Mouse (Mus musculus) limb, embryonic 10.5 days (tissue): ENCODE results near the gene Rtl8c. TPM values are rescaled to one million over a fixed set of nuclear protein-coding genes. Genes with fewer than 3 reads are reported as not detected.
"Not testable (repeated sequence)": the region's sequence is repeated elsewhere in the genome, so short reads cannot be mapped to it uniquely, and the experiment has no call there.

Experiments
- DNase-seq: peaks from one replicate; pipeline ENCODE4 v3.0.0-alpha.2; 2017; ENCODE audit warnings: low spot score
- H3K27ac ChIP-seq: fragments of 300-500 bp; sonication (generic); 2 replicates; pipeline ENCODE4 v1.5.1; 2016; ENCODE audit warnings: mild to moderate bottlenecking
- H3K27me3 ChIP-seq: fragments of 300-500 bp; sonication (generic); 2 replicates; pipeline ENCODE4 v1.6.1; 2016; ENCODE audit warnings: low read depth, mild to moderate bottlenecking; ENCODE audit not compliant: poor library complexity, severe bottlenecking
- H3K36me3 ChIP-seq: fragments of 300-500 bp; sonication (generic); 2 replicates; pipeline ENCODE4 v1.6.1; 2016; ENCODE audit warnings: mild to moderate bottlenecking, moderate library complexity
- H3K4me1 ChIP-seq: fragments of 300-500 bp; sonication (generic); 2 replicates; pipeline ENCODE4 v1.6.1; 2016
- H3K4me3 ChIP-seq: fragments of 300-500 bp; sonication (generic); 2 replicates; pipeline ENCODE4 v1.5.1; 2016; ENCODE audit warnings: mild to moderate bottlenecking, moderate library complexity
- H3K9me3 ChIP-seq: fragments of 300-500 bp; sonication (generic); replicated peaks from 2 replicates; pipeline ENCODE4 v1.6.1; 2016; ENCODE audit warnings: mild to moderate bottlenecking
- WGBS: fragments of 180-500 bp; shearing (Covaris S2); methylation state at CpG from one replicate; pipeline ENCODE4 v1.1.7; 2016; 5-methylcytosine and 5-hydroxymethylcytosine counted together
- polyA plus RNA-seq: library from polyadenylated mRNA; unstranded; fragments of >200 nt; fragmentation: Nextera tagmentation; extraction: Ambion mirVana; gene quantifications from 2 replicates; pipeline ENCODE4 v1.2.1, GENCODE M21; 2016

Rtl8c gene
- 15.5 and 16.7 TPM in 2 replicates for polyA plus RNA-seq

DNA sequence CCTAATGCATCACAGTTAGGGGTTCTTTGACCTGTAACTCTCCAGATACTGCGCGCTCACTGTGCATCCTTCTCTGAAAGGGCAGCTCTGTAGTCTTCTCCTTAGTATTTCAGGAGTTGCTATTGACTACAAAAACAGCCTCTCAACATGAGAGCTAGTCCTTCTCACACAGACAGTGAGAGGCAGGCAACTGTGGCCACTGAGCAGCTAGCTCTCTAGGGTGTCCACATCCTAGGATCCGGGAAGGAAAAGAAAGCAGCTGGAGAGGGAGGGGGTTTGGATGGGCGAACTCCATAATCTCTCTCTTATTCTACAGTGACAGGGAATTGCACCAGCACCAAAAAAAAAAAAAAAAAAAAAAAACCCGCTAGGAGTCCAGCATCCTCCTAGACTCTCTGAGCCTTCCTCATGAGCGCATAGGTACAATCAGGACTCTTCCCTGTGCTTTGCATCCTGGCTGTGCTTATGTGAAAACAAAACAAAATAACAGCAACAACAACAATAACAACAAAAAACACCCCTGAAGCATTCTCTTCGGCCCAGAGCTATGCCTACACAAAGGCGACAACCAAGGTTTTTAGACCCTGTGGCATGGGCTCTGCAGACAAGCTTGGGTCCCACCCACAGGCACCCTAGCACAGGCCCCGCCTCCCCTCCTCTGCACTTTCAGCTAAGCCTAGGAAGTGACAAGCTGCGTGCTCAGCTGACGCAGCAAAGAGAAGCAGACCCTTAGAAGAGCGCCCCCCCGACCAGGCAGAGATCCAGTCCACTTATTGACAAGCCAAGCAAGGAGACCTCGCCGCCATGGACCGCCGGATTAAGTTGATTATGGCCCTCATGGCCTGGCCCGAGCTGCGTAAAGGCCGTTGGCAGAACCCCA, at the start of gene Rtl8c:
Gene Rtl8c (plus strand): TSS at position 791 of the 880 bp plus-strand sequence.
- Histone ChIP-seq H3K9me3 (no peaks in the 10 kb centered on the region), H3K4me1 (peaks cover 5% of the 10 kb centered on the region; the same call in 1 of the 2 replicates), H3K27ac (0 out of 2 replicates have a peak within 1 kb of the TSS, but pooled peaks have one; percentile 64), H3K27me3 (no peaks in the 10 kb centered on the region), H3K4me3 (peak within 1 kb of the TSS; percentile 49), H3K36me3 (no peaks in the 10 kb centered on the region)
- WGBS, result 20% methylated on average over 19 of the region's 20 CpGs
- peak; percentile 54 for DNase-seq

DNA sequence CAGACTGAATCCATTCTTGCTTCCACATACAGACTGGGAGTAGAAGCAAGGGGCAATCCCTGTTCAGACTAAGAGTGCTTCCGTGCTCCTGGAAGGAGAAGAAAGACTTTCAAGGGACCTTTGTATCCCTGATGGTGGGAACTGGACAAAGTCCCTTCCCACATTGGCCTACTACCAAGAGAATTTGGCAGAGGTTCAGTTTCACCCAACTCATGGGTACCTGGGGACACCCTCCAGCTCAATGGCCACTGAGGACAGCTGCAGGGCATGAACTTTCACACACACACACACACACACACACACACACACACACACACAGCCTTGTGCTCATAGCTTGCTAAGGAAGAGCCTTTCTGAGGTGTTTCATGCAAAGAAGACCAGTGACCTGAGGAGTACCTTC, 28.5 kb upstream of the Rtl8c start:
- H3K36me3 ChIP-seq, result no peaks in the 10 kb centered on the region
- 89% methylated on average over 1 of the region's 1 CpGs for WGBS
- H3K4me1 ChIP-seq, result no peaks in the 10 kb centered on the region
- no peak overlapping the region for H3K27ac ChIP-seq
- no peak overlapping the region for H3K4me3 ChIP-seq
- H3K9me3 ChIP-seq, result no peaks in the 10 kb centered on the region
- no peaks in the 10 kb centered on the region for H3K27me3 ChIP-seq
- DNase-seq, result no peak

DNA sequence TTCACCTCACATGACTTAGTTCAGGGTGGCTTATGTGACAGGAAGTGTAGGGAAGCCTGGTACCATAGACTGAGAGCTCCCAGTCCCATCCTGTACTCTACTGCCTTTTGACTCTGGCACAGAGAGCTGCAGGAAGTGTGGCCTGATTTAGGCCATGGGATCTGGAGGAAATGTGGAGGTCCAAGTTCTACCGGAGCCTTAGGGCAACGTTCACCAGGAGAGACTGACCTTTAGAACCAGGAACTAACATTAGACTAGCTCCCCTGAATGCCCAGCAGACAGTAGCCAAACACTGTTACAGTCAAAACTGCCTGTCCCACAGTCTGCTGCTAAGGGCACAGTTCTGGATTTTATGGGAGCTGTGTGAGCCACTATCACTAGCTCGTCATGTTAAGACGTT, 26.4 kb upstream of the Rtl8c start:
- H3K9me3 ChIP-seq, H3K27ac ChIP-seq, H3K36me3 ChIP-seq, H3K27me3 ChIP-seq, H3K4me3 ChIP-seq, H3K4me1 ChIP-seq, DNase-seq: not testable (repeated sequence)
- 89% methylated on average over 2 of the region's 4 CpGs for WGBS

DNA sequence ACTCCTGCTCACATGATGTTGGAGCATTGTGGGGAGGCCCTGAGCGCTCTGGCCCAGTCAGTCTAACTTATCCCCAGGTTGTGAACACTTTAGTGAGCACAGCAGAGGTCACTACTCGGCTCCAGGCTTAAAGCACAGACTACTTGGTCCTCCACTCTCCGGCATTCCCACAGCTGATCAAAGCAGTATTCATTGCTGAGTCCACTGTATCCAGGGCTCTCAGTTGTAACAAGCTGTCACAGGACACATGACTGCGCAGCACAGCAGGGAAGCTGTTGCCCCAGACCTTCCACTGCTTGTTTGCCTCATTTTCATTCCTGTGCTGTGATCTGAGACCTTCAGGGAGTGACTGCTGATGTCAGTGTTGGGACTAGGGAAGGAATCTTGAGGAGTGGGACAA, 24.4 kb upstream of the Rtl8c start:
- not testable (repeated sequence) for H3K36me3 ChIP-seq, H3K4me1 ChIP-seq, H3K27ac ChIP-seq, H3K27me3 ChIP-seq, H3K9me3 ChIP-seq, DNase-seq, H3K4me3 ChIP-seq
- 71% methylated on average over 3 of the region's 4 CpGs for WGBS

DNA sequence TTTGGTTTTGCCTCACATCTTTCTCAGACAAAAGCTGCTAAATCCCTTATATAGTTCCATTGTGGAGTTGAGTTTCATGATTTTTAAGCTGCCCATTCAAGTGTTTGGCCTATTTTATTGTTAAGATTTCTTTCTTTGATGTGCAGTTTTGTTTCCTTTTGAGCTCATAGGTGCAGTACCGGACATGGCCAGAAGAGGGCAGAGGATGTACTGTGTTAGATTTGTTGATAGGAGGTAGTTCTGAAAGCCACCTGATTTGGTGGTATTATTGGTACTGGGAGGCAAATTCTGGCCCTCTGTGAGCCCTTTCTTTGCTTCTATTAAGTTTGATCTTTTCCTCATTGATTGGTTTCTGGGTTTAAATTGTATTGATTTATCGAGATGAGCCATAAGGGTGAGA, 7.8 kb upstream of the Rtl8c start:
- H3K4me3 ChIP-seq, H3K36me3 ChIP-seq, H3K4me1 ChIP-seq, H3K9me3 ChIP-seq, H3K27me3 ChIP-seq, H3K27ac ChIP-seq, DNase-seq: not testable (repeated sequence)
- WGBS, result 53% methylated on average over 2 of the region's 2 CpGs

DNA sequence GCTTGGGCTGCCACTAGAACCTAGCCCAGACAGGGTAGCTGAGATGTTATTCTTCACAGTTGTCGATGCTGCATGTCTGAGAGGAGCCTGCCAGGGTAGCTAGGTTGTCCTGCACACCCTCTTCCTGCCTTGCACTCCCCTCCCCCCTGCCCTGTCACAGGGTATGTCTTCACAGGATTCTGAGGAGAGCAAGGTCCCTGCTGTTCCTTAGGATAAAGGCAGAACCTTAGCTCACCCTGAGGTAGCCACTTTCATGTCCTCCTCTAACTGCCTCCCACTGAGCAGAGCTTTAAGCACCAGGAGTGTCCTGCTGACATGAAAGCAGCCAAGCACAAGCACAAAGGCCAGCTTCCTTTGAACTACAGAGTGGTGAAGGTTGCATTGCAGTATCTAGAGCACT, 1.7 kb upstream of the Rtl8c start:
- not testable (repeated sequence) for H3K27me3 ChIP-seq, H3K36me3 ChIP-seq, H3K9me3 ChIP-seq, DNase-seq, H3K4me3 ChIP-seq, H3K4me1 ChIP-seq, H3K27ac ChIP-seq
- WGBS, result 19% methylated on average over 1 of the region's 1 CpGs

DNA sequence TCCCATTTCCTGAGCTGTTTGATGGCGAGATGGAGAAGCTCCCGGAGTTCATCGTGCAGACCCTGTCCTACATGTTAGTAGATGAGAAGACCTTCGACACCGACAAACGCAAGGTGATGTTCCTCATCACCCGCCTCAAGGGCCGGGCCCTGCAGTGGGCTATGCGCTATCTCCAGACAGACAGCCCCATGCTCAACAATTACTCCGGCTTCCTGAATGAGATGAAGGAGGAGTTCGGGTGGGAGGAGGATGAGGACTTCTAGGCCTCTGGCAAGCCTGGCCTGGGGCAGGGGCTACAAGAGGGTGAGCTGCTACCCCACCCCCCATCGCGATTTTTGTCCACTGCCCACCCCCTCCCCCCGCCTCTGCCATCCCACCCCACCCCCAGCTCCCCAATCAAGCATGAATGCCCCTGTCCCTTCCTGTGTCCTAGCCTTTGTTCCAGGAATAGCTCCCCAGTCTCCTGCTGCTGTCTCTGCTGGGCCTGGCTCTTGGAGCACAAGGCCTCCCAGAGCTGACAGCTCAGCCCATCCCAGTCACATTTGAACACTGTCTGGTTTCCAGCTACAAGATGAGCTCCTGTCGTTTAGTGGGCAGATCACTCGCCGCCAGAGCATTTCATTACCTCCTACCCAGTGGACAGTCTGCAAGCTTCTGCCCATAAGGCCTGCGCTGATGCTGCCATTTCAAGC, 436 bp downstream of the Rtl8c start:
- Histone ChIP-seq H3K4me1 (peaks cover 5% of the 10 kb centered on the region; the same call in 1 of the 2 replicates), H3K36me3 (no peaks in the 10 kb centered on the region), H3K4me3 (peak overlapping the region; percentile 49), H3K27ac (0 out of 2 replicates have a peak overlapping the region, but pooled peaks have one; percentile 64), H3K27me3 (no peaks in the 10 kb centered on the region), H3K9me3 (no peaks in the 10 kb centered on the region)
- 25% methylated on average over 18 of the region's 18 CpGs for WGBS
- no peak for DNase-seq

DNA sequence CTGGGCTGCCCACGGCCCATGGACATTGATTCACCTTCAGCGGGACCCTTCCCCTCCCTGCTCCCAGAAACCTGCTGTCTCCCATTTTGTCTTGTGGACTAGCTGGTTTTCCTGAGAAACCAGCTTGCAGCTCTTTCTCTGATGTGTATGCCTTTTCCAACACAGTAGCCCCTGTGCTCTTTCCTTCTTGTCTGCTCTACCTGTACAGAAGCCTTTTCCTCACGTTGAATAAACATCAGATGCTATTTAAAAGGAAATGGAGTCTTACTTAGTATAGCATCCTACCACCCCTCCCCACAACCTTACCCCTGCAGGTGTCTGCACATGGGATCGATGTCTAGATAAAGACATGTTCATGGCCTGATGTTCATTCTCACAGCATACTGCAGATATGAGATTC, 1.0 kb downstream of the Rtl8c start, which contains the start of gene Gm14597:
Gene Gm14597 (minus strand): TSS at position 101 of the 400 bp plus-strand sequence.
- not testable (repeated sequence) for H3K9me3 ChIP-seq, H3K4me1 ChIP-seq, H3K36me3 ChIP-seq, DNase-seq, H3K27me3 ChIP-seq
- H3K4me3 ChIP-seq, result peak within 1 kb of the TSS; percentile 49
- H3K27ac ChIP-seq, result 0 out of 2 replicates have a peak within 1 kb of the TSS, but pooled peaks have one; percentile 64
- 56% methylated on average over 3 of the region's 4 CpGs for WGBS

DNA sequence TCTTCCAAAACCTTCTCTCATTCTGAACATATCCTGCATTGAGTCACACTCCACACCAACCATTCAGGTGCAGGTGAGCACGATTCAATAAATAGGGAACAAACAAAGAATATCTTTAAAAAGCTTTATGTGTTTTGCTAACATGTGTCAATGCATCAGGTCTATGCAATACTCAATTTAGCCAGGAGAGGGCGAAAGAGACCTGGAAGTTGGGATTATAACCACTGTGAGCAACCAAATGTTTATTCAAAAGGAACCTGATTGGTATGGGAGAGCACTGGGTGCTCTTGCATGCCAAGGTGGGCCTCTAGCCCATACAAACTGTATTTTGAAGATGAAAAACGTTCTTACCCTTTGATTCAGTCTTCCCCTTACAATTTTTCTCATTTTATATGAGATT, 2.7 kb downstream of the Rtl8c start:
- Histone ChIP-seq H3K27ac (no peak overlapping the region), H3K4me3 (no peak overlapping the region), H3K4me1 (peaks cover 5% of the 10 kb centered on the region; the same call in 1 of the 2 replicates), H3K9me3 (no peaks in the 10 kb centered on the region), H3K36me3 (no peaks in the 10 kb centered on the region), H3K27me3 (no peaks in the 10 kb centered on the region)
- 6% methylated on average over 3 of the region's 3 CpGs for WGBS
- peak; percentile 41 for DNase-seq

DNA sequence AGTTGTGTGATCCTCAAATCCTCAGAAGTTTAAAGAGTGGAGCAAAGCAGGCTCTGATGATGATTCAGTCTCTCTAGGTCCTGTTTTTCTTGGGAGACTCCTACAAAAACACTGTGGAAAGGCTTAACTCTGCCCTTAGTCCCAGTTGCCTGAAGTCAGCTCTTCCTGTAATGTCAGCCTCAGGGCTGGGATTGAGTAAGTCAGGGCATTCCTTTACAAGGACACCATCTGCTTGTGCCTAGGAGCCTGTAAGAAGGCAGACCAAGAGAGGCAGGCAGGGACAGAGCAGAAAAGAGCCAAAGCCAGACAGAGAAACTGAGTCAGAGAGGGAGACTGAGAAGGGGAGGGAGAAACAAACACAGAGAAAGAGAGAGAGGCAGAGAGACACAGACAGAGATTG, 3.6 kb downstream of the Rtl8c start:
- not testable (repeated sequence) for DNase-seq, H3K27ac ChIP-seq, H3K4me1 ChIP-seq, H3K9me3 ChIP-seq, H3K27me3 ChIP-seq, H3K4me3 ChIP-seq, H3K36me3 ChIP-seq

DNA sequence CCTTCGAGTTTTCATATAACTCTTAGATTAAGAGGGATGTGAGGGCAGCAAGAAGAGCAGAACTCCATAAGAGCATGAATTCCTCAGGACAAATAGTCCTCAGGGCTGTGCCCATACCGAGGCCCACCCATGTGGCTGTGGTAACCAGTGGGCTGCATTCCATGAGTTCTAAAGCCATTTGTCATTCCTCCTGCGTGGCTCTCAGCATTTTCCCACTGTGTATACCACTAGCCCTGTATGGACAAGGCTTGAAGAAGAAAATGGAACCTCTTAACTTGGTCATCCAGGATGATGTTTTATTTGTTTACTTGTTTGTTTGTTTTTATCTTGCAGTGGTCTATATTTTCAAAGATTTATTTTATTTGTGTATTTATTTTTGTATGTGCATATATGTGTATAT, 30.3 kb downstream of the Rtl8c start:
- H3K4me3 ChIP-seq, DNase-seq, H3K27me3 ChIP-seq, H3K27ac ChIP-seq, H3K4me1 ChIP-seq, H3K9me3 ChIP-seq, H3K36me3 ChIP-seq: not testable (repeated sequence)
- WGBS, result 60% methylated on average over 3 of the region's 3 CpGs

DNA sequence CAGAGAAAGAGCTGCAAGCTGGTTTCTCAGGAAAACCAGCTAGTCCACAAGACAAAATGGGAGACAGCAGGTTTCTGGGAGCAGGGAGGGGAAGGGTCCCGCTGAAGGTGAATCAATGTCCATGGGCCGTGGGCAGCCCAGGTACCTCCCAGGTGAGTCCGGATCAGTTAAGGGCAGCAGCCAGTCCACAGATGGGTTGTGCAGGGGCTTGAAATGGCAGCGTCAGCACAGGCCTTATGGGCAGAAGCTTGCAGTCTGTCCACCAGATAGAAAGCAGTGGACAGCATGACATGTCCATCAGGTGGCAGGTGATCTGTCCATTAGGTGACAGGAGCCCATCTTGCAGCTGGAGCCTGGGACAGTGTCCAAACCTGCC, 34.8 kb downstream of the Rtl8c start:
- H3K4me1 ChIP-seq, DNase-seq, H3K27me3 ChIP-seq, H3K9me3 ChIP-seq, H3K4me3 ChIP-seq, H3K36me3 ChIP-seq, H3K27ac ChIP-seq: not testable (repeated sequence)
- WGBS, result 68% methylated on average over 4 of the region's 4 CpGs
